Mouse (Mus musculus) lung, postnatal 14 days (tissue): ENCODE measurements around the gene Frmd8.
"Not testable (repeated sequence)": the region's sequence is repeated elsewhere in the genome, so short reads cannot be mapped to it uniquely, and the experiment has no call there.

Experiments used
- DNase-seq: peaks from one replicate; pipeline ENCODE4 v3.0.0; 2021

The Frmd8 gene

GRCm38 (mm10) chr19:5883935-5884334 lies 8.9 kb upstream of the Frmd8 start:
- DNase-seq = no peak

- DNase-seq = not testable (repeated sequence)
Observed at GRCm38 (mm10) chr19:5882079-5882478, 7.0 kb upstream of the Frmd8 start.

GRCm38 (mm10) chr19:5881155-5881554 lies 6.1 kb upstream of the Frmd8 start:
- DNase-seq = no peak

- DNase-seq = no peak
Observed at GRCm38 (mm10) chr19:5879735-5880134, 4.7 kb upstream of the Frmd8 start.

GRCm38 (mm10) chr19:5878916-5879315 lies 3.8 kb upstream of the Frmd8 start:
- no peak for DNase-seq

- DNase-seq = peak; percentile 59
Observed at GRCm38 (mm10) chr19:5878362-5878722, 3.3 kb upstream of the Frmd8 start.

- peak; percentile 78 for DNase-seq
Observed at GRCm38 (mm10) chr19:5877618-5878361, 2.7 kb upstream of the Frmd8 start, which contains the start of gene Slc25a45. Slc25a45 (plus strand) TSS chr19:5877808.

- DNase-seq = no peak
Observed at GRCm38 (mm10) chr19:5874391-5874968, 594 bp downstream of the Frmd8 start.

GRCm38 (mm10) chr19:5872931-5873556 lies 2.0 kb downstream of the Frmd8 start:
- no peak for DNase-seq

GRCm38 (mm10) chr19:5872528-5872927 lies 2.5 kb downstream of the Frmd8 start:
- DNase-seq = no peak

- DNase-seq = no peak
Observed at GRCm38 (mm10) chr19:5871683-5872082, 3.4 kb downstream of the Frmd8 start.

GRCm38 (mm10) chr19:5871273-5871672 lies 3.8 kb downstream of the Frmd8 start:
- DNase-seq = peak; percentile 59

GRCm38 (mm10) chr19:5868096-5868495 lies 7.0 kb downstream of the Frmd8 start:
- DNase-seq = no peak

- no peak for DNase-seq
Observed at GRCm38 (mm10) chr19:5864710-5865398, 10.2 kb downstream of the Frmd8 start.

- DNase-seq = no peak
Observed at GRCm38 (mm10) chr19:5863776-5864175, 11.3 kb downstream of the Frmd8 start.

GRCm38 (mm10) chr19:5862335-5863085 lies 12.6 kb downstream of the Frmd8 start:
- no peak for DNase-seq

GRCm38 (mm10) chr19:5856604-5857003 lies 18.5 kb downstream of the Frmd8 start:
- DNase-seq = no peak

GRCm38 (mm10) chr19:5852035-5852722 lies 22.9 kb downstream of the Frmd8 start:
- no peak for DNase-seq

GRCm38 (mm10) chr19:5851481-5851971 lies 23.5 kb downstream of the Frmd8 start:
- no peak for DNase-seq

GRCm38 (mm10) chr19:5850860-5851259 lies 24.2 kb downstream of the Frmd8 start:
- no peak for DNase-seq

GRCm38 (mm10) chr19:5849843-5850527 lies 25.1 kb downstream of the Frmd8 start:
- DNase-seq = peak; percentile 97
